Mouse (Mus musculus) stomach, postnatal 0 days (tissue): Measurements from ENCODE around the gene Satb1.

Experiments
- CTCF ChIP-seq: IDR thresholded peaks from 2 replicates; pipeline ENCODE4 v1.5.1; 2016; ENCODE audit warnings: antibody characterized with exemption, low read depth, mild to moderate bottlenecking, moderate library complexity
- EP300 ChIP-seq: optimal IDR thresholded peaks from 2 replicates; pipeline ENCODE3; 2016; ENCODE audit warnings: antibody characterized with exemption

GRCm38 (mm10) chr17:51787955-51788354 lies 45.1 kb downstream of the Satb1 start:
- TF ChIP-seq CTCF (no peak), EP300 (no peak)
